Mouse (Mus musculus): ENCODE data around the gene Foxj1.
A peak's percentile ranks its signal among the peaks of the same experiment; 100 is the strongest.

DNA sequence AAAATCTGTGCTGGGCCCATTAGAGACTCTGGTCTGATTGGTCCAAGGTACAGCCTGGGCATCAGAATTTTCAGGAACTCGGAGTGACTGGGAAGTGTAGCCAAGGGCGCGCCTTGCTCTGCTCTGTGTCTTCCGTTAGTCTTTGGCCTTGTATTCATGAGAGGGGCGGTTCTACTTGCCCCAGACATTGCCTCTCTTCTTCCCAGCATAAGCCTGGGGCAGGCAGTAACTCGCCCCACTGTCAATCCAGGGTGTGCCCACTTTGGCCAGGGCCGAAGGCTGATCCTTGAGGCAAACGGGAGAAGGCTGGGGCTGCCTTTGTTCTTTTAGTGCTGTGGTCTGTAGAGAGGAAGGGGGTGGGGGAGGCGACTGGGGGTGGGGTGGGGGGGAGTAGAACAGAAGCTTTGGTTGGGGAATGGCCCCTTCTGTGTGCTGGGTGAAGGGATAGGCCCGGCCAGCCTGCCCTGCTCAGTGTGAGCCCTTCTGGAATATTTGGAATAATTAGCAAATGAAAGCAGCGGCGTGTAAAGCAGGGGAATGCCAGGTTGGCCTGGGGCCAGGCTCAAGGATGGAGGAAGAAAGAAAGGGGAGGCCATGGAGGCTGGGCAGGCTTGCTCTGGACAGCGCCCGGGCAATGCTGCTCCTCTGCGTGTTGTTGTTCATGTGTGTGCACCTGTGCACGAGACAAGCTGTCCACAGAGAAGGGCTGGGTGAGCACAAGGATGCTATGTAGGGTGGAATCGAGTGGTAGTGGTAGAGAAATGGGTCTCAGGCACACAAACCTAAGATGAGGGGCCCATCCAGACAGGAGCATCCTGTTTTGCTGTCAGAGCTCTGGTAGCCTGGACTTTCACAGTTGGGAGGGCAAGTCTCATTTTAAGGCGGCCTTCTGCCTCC is 5.6 kb downstream of the Foxj1 start:
- TF ChIP-seq EP300 (IDR thresholded peaks at IDR 0.05; ENCODE audit: low read length): no peak
- 0 out of 2 replicates have a peak, but pooled peaks have one; percentile 22 for TF ChIP-seq POLR2A (IDR thresholded peaks at IDR 0.05; ENCODE audit: low read depth, low read length)
- TF ChIP-seq CTCF (conservative IDR thresholded peaks at IDR 0.05 in 1 of 2, IDR thresholded peaks at IDR 0.05 in 1 of 2; ENCODE audit: low read depth in 2 of 2, low read length in 2 of 2): no peak
- no peak for TF ChIP-seq MAZ (IDR thresholded peaks at IDR 0.05; ENCODE audit: low read depth, low read length)

Measured in CH12.LX (cell line).